ENCODE assay signal across 1 mouse cellular context in the genomic region with DNA sequence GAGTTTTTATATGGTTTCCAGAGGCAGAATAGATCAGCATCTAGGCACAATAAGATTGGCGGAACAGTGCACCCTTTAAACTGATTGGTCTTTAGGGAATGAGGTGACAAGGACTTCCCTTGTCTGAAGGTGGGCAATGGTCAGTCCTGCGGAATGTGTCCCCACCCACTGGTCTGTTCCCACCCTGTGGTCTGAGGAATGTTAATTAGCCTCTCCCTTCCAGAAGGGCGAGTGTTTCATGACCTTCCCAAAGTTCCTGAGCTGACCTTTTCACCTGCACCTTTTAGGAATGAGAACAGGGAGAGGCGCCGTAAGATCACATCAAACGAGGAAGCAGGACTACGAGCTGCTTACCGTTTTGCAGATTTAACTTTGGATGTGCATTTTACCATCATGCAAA. TPM values are rescaled to one million over a fixed set of nuclear protein-coding genes. Genes with fewer than 3 reads are reported as not detected.
"Had no signal": no experiment of that assay in that cellular context is flagged by ENCODE, and none has a peak within 500 bp of the region (broad histone marks: within the 10 kb centered on the region; RNA-seq: fewer than 3 reads in every experiment).

No protein-coding gene starts in this region.

RNA-seq across cellular contexts. Expression of a gene that starts 35.4 kb away (rescaled TPM):
- total RNA-seq: gastrocnemius, adult 18-20 months had no signal
